Mouse (Mus musculus) kidney, postnatal 25 days (tissue): ENCODE data around the gene Spata13.
A peak's percentile ranks its signal among the peaks of the same experiment; 100 is the strongest.

Experiments
- DNase-seq, 2 experiments: peaks; one replicate each; pipeline ENCODE4 v3.0.0; 2021; ENCODE audit warnings: mixed read lengths in 2 of 2

Gene Spata13

GRCm38 (mm10) chr14:60753801-60754126 is 120.0 kb downstream of the Spata13 start:
- DNase-seq: no peak

GRCm38 (mm10) chr14:60754656-60755055 is 120.9 kb downstream of the Spata13 start:
- peak; percentile 40 to 81 for DNase-seq

GRCm38 (mm10) chr14:60756271-60756670 is 122.5 kb downstream of the Spata13 start:
- no peak for DNase-seq

- DNase-seq: no peak
Measured at GRCm38 (mm10) chr14:60757265-60757664, 123.5 kb downstream of the Spata13 start.

DNA sequence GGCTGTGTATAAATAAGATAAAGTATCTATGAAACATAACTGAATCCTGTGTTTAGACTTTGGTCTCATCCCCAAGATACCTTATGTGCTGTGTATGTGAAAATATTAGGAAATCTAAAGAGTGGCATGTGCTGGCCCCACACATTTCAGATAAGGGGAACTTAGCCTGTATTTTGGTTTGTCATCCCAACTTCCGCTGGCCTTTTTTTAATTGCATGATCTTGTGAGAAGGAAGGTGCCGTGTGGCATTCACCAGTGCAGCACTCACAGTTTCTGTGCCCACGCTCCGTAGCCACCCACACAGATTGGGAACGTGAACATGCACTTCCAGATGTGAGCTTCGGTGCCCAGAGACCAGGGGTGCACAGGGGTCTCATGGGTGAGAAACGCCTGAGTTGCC is 123.9 kb downstream of the Spata13 start:
- no peak for DNase-seq

DNA sequence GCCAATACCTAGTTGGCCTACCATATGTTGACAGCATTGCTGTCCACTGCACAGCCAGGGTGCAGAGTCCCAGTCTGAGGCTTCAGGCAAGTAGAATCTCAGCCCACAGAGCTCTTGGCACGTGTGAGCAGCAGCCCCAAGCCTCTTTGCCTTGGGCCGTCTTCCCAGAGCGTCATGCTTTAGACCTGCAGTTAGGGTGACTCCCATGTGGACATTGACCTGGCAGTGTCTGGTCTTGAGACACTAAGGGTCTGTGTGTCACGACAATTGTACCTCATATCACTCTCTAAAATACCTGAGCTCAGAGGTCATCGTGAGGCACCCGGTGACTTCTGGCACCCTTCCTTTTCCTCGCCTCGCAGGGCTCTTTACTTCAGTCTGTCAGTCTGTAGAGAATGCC is 125.3 kb downstream of the Spata13 start:
- no peak for DNase-seq

- no peak for DNase-seq
Measured at GRCm38 (mm10) chr14:60761801-60762200, 128.0 kb downstream of the Spata13 start.

GRCm38 (mm10) chr14:60762754-60763153 is 129.0 kb downstream of the Spata13 start:
- no peak for DNase-seq

- DNase-seq: no peak
Measured at GRCm38 (mm10) chr14:60763746-60764145, 129.9 kb downstream of the Spata13 start.

GRCm38 (mm10) chr14:60764526-60764925 is 130.7 kb downstream of the Spata13 start:
- no peak for DNase-seq

DNA sequence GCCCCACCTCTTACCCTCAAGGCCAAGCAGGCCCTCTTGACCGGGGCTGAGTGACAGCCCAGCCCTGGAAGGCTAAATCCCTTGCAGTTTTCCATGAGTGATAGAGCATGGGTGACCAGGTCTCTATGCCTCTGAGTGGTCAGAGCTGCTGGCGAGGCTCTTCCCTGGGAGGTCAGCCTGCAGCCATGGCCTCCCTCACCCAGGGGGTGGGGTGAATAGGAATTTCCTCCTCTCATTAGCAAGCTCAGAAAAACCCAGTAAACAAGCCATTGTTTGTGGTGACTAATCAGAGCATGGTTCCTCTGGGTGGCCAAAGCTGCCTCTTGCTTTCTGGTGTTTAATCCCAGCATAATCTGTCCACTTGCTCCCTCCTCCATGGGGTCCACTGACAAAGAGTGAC is 131.2 kb downstream of the Spata13 start:
- DNase-seq: peak in 1 of 2 experiments; percentile 56

DNA sequence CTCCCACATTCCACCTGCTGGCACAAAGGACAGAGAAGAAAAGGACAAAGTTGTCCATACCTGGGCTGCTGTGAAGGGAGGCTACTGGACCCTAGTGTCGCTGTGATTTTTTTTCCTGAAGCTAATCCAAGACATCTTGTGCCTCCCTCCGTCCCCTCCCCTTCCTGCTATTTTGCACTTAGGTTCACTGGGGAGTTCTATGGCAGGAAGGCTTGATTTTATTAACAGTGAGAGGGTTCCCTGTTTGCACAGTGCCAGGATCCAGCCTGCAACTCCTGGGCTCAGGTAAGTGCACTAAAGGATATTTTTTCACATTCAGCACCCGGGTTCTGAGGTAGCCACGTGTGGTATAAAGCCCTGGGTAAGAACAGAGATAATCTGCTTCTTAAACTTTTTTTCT is 134.1 kb downstream of the Spata13 start, which contains the start of gene C1qtnf9:
TSS of gene C1qtnf9 (plus strand) at position 251 of the 400 bp plus-strand sequence.
- DNase-seq: no peak

GRCm38 (mm10) chr14:60769340-60769739 is 135.5 kb downstream of the Spata13 start:
- no peak for DNase-seq

GRCm38 (mm10) chr14:60770594-60770993 is 136.8 kb downstream of the Spata13 start:
- DNase-seq: no peak

DNA sequence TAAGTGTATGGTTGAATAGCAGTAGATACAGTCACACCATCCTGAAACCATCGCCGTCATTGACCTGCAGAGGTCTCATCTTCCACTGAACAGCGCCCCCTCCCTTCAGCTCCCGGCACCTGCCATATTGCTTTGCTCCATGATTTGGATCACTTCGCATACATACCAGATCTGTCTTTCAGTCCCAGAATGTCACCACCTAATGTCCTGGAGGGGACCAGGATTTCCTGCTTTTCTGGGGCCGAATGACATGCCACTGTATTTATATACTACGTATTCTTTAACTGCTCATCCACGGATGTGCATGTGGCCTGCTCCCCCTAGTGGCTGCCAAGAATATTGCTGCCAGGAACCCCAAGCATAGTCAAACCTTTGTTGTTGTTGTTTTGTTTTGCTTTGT is 137.3 kb downstream of the Spata13 start:
- peak; percentile 67 to 76 for DNase-seq

DNA sequence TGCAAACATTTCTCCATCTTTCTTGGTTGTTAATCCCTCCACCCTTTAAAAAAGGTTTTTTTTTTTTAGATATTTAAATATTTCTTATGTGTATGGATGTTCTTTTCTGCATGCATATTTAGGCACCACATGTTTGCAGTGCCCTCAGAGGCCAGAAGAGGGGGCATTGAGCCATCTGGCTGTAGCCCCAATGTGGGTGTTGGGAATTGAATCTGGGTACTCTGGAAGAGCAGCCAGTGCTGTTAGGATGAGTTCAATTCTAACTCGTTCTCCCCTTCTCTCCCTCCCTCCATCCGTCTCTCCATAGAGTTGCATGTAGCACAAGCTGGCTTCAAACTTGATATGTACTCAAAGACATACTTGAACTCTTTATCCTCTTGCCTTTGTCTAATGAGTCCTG is 139.7 kb downstream of the Spata13 start:
- no peak for DNase-seq

- peak in 1 of 2 experiments; percentile 13 for DNase-seq
Measured at GRCm38 (mm10) chr14:60776521-60776920, 142.7 kb downstream of the Spata13 start.

DNA sequence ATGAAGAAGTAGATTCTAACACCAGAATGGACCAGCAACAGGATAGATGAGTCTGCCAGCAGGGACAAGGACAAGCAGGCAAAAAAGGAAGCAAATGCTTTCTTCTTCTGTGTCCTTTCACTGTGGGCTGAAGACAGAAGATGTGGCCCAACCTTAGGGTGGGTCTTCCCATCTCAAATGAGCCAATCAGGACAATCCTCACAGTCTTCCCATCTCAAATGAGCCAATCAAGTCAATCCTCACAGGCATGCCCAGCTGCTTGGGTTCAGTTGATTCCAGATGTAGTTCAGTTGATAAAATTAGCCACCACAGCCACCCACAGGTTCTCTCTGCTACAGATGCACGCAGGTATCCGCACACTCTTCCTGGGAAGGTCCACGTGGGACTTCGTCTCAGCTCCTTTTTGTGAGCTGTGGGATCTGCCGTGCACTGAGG is 143.7 kb downstream of the Spata13 start:
- DNase-seq: peak in 1 of 2 experiments; percentile 26

DNA sequence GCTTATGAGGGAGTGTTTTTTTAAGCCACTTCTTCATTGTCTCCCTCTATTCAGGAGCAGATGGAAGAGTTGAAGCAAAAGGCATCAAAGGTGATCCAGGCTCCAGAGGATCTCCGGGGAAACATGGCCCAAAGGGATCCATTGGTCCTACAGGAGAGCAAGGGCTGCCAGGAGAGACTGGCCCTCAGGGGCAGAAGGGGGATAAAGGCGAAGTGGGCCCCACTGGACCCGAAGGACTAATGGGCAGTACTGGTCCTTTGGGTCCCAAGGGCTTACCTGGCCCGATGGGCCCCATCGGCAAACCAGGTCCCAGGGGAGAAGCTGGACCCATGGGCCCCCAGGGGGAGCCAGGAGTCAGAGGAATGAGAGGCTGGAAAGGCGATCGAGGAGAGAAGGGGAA is 145.4 kb downstream of the Spata13 start:
- DNase-seq: peak in 1 of 2 experiments; percentile 25

DNA sequence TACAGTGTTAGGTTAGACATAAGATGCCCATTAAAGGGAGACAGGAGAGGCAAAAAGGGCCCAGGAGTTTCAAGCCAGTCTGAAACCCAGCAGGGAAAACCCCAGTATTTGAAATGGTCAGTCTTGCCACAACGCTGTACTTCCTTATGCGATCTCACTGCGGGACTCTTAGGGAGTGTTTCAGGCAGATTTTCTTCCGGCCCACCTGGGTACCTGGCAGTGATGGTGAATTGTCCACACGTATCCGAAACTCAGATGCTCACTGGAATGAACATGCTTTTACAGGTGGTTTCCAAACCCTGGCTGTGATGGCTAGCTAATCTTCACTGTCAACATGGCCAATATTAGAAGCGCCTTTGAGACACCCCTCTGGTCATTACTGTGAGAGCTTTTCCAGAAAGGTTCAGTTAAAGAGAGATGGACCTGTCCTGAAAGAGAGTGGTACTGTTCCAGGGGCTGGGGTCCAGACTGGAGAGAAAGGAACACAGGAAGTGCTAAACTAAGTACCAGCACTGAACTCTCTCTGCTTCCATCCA is 148.4 kb downstream of the Spata13 start:
- no peak for DNase-seq

- DNase-seq: no peak
Measured at GRCm38 (mm10) chr14:60783196-60783595, 149.4 kb downstream of the Spata13 start.

DNA sequence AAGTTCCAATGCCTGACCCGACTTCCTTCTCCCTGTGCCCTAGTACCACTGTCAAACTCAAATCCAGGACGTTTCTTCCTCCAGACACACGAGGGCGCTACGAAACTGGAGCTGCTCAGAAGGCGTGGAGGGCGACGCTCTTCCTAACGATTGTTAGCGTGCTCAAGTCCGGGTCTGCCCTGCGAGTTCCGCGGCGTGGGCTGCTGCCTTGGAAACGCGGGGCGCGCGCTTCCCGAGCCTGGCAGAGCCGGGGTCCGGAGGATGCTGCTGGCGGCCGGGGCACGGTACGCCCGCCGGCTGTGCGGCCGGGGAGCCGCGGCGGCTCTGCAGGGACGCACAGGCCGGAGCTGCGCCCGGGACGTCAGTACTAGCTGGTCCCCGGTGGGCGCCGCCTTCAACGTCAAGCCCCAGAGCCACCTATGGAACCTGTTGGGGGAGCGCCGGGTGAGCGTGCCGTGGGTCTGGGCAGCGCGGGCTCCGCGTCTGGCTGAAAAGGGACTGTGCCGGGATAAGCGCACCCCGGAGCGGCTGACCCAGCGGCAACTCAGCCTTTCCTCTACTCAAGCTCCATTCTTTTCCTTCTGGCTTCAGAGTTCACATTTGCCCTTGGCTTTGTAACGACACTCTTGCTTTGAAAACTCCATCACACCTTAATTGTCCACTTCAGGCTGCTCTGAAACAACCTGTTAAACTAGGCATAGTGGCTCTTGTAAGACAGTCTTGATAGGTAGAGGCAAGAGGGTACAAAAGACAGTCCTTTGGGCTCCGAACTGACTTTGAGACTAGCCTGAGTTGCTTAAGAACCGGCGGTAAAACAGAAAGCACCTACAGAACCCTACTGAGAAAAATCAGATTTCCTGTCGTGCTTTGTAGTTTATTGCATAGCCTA is 150.9 kb downstream of the Spata13 start, which contains the start of gene Mipep:
TSS of gene Mipep (plus strand) at position 147 of the 889 bp plus-strand sequence.
- peak; percentile 88 to 91 for DNase-seq

DNA sequence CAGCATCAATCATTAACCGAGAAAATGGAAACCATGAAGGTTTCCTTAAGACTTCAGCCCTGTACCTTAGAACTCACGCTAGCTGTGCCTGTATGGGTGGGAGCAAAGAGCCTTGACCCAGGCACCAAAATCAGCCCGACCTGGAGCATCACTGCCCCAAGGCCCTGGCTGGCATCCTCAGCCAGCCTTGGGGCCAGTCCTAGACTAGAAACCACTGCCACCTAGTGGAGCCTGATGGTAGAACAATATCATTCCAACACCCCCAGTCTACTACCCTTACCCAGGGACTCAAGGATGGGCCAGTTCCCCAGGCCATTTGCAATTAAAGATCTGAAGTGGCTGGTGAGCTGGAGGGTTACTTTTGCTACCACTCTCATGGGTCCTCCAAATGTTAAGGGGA is 156.3 kb downstream of the Spata13 start:
- peak; percentile 49 to 79 for DNase-seq
